Mouse (Mus musculus) embryonic facial prominence, embryonic 15.5 days (tissue): ENCODE results near the gene Gm18596. TPM values are rescaled to one million over a fixed set of nuclear protein-coding genes. Genes with fewer than 3 reads are reported as not detected.
"Not testable (repeated sequence)": the region's sequence is repeated elsewhere in the genome, so short reads cannot be mapped to it uniquely, and the experiment has no call there.

Source experiments
- ATAC-seq: fragments of 200-750 bp; cut with Nextera tagmentation; 2 replicates; pipeline ENCODE4 v1.8.0; 2017; ENCODE audit warnings: low read depth, moderate TSS enrichment; ENCODE audit not compliant: insufficient number of reproducible peaks, low FRiP score, low TSS enrichment
- H3K27ac ChIP-seq: fragments of 300-500 bp; sonication (generic); replicated peaks from 2 replicates; pipeline ENCODE4 v1.5.1; 2015; ENCODE audit warnings: mild to moderate bottlenecking, inconsistent platforms
- H3K27me3 ChIP-seq: fragments of 300-500 bp; sonication (generic); 2 replicates; pipeline ENCODE4 v1.6.1; 2015; ENCODE audit warnings: inconsistent platforms
- H3K36me3 ChIP-seq: fragments of 300-500 bp; sonication (generic); 2 replicates; pipeline ENCODE4 v1.6.1; 2015; ENCODE audit warnings: mild to moderate bottlenecking, inconsistent platforms
- H3K4me1 ChIP-seq: fragments of 300-500 bp; sonication (generic); 2 replicates; pipeline ENCODE4 v1.6.1; 2015; ENCODE audit warnings: inconsistent platforms
- H3K4me2 ChIP-seq: fragments of 300-500 bp; sonication (generic); replicated peaks from 2 replicates; pipeline ENCODE4 v1.6.1; 2015; ENCODE audit warnings: mild to moderate bottlenecking, inconsistent platforms
- H3K4me3 ChIP-seq: fragments of 300-500 bp; sonication (generic); replicated peaks from 2 replicates; pipeline ENCODE4 v1.5.1; 2015; ENCODE audit warnings: mild to moderate bottlenecking, inconsistent platforms
- H3K9ac ChIP-seq: fragments of 300-500 bp; sonication (generic); 2 replicates; pipeline ENCODE4 v1.6.1; 2015; ENCODE audit warnings: inconsistent platforms
- H3K9me3 ChIP-seq: fragments of 300-500 bp; sonication (generic); replicated peaks from 2 replicates; pipeline ENCODE4 v1.6.1; 2016; ENCODE audit warnings: inconsistent platforms
- WGBS: fragments of 180-500 bp; shearing (Covaris S2); methylation state at CpG from one replicate; pipeline ENCODE4 v1.1.7; 2015; 5-methylcytosine and 5-hydroxymethylcytosine counted together
- polyA plus RNA-seq: library from polyadenylated mRNA; unstranded; fragments of >200 nt; fragmentation: Nextera tagmentation; extraction: Ambion mirVana; gene quantifications from 2 replicates; pipeline ENCODE4 v1.2.1, GENCODE M21; 2015

The Gm18596 gene
- polyA plus RNA-seq, 1 experiment from 2014 or later = 1.5 TPM

- 47% methylated on average over 1 of the region's 1 CpGs for WGBS
- H3K4me2 ChIP-seq, H3K36me3 ChIP-seq, H3K27ac ChIP-seq, H3K9me3 ChIP-seq, H3K9ac ChIP-seq, ATAC-seq, H3K27me3 ChIP-seq, H3K4me3 ChIP-seq, H3K4me1 ChIP-seq: not testable (repeated sequence)
These were observed 8.8 kb upstream of the Gm18596 start, which contains the start of gene Gm9736 for GRCm38 (mm10) chr10:77751254-77751653. Gene Gm9736 (minus strand): TSS chr10:77751354.

DNA sequence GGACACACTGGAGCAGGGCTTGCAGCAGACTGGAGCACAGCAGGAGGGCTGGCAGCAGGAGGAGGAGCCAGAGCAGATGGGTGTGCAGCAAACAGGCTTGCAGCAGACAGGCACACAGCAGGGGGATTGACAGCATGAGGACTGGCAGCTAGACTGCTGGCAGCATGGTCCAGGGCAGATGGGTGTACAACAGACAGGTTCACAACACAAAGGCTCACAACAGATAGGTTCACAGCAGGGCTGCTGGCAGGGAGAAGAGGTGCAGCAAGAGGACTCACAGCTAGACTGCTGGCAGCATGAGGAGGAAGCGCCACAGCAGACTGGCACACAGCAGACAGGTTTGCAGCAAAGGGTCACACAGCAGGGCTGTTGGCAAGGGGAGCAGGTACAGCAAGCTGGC lies 8.2 kb upstream of the Gm18596 start:
- ATAC-seq, H3K4me2 ChIP-seq, H3K9ac ChIP-seq, H3K27me3 ChIP-seq, H3K27ac ChIP-seq, H3K4me1 ChIP-seq, H3K4me3 ChIP-seq, H3K36me3 ChIP-seq, H3K9me3 ChIP-seq: not testable (repeated sequence)
- WGBS = 78% methylated on average over 1 of the region's 1 CpGs

DNA sequence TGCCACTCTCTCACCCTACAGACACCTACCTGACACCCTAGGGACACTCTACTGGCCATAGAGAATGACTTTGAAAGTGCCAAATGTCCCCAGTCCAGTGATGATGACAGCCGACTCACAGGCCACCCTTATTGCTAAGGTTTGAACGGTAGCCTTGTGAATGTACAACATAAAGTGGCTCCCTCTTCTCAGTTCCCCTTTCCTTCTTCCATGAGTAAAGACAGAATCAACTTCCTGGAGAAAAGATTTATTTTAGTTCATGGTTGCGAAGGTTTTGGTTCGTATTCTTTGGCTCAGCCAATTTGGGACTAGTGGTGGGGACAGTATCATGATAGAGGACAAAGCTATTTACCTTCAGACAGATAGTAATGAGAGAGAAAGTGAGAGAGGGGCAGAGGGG lies 3.5 kb downstream of the Gm18596 start:
- 0 out of 2 replicates have a peak, but pooled peaks cover 4% of the 10 kb centered on the region for H3K4me1 ChIP-seq
- H3K27ac ChIP-seq = no peak overlapping the region
- no peaks in the 10 kb centered on the region for H3K27me3 ChIP-seq
- no peak overlapping the region for H3K4me3 ChIP-seq
- 88% methylated on average over 4 of the region's 4 CpGs for WGBS
- ATAC-seq = no peak
- H3K9ac ChIP-seq = no peak overlapping the region
- no peak overlapping the region for H3K4me2 ChIP-seq
- no peaks in the 10 kb centered on the region for H3K9me3 ChIP-seq
- no peaks in the 10 kb centered on the region for H3K36me3 ChIP-seq

DNA sequence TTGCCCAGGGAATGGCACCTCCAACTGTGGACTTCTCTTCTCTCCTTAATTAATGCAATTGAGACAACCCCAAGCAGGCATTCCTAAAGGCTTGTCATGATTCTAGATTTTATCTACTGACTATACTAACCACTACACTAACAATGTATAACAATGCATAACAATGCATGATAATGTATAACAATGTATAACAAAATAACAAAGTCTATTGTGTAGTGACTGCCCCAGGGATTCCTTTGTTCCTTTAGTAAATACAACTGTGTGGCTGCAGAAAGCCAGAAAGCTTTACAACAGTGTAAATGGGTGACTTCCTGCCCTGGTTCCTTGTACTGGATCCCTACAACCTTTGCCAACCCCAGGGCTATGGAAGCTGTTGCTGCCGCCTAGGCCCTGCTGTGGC lies 6.5 kb downstream of the Gm18596 start:
- H3K9me3 ChIP-seq = no peaks in the 10 kb centered on the region
- no peak overlapping the region for H3K4me3 ChIP-seq
- no peak overlapping the region for H3K4me2 ChIP-seq
- no peaks in the 10 kb centered on the region for H3K4me1 ChIP-seq
- 68% methylated on average over 1 of the region's 1 CpGs for WGBS
- ATAC-seq = no peak
- no peak overlapping the region for H3K27ac ChIP-seq
- no peak overlapping the region for H3K9ac ChIP-seq
- H3K36me3 ChIP-seq = no peaks in the 10 kb centered on the region
- H3K27me3 ChIP-seq = no peaks in the 10 kb centered on the region

- H3K27me3 ChIP-seq = no peaks in the 10 kb centered on the region
- H3K4me2 ChIP-seq = no peak overlapping the region
- H3K9ac ChIP-seq = no peak overlapping the region
- no peaks in the 10 kb centered on the region for H3K4me1 ChIP-seq
- no peak overlapping the region for H3K27ac ChIP-seq
- no peaks in the 10 kb centered on the region for H3K9me3 ChIP-seq
- no peak overlapping the region for H3K4me3 ChIP-seq
- no peaks in the 10 kb centered on the region for H3K36me3 ChIP-seq
- ATAC-seq = no peak
- WGBS = 43% methylated on average over 4 of the region's 4 CpGs
These were observed 13.2 kb downstream of the Gm18596 start for GRCm38 (mm10) chr10:77729241-77729640.

DNA sequence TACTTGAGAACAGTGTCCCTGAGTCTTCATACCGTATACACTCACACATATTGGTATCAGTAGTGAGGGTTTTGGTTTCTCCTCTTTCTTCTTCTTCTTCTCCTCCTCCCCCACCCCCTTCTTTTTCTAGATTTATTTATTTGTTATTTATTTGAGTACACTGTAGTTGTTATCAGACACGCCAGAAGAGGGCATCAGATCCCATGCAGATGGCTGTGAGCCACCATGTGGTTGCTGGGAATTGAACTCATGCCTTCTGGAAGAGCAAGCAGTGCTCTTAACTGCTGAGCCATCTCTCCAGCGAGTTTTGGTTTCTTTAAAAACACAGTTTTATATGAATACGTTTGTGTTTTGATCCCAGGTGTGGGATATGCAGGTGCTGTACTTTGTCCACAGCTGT lies 14.2 kb downstream of the Gm18596 start:
- Histone ChIP-seq H3K9ac (no peak overlapping the region), H3K4me1 (no peaks in the 10 kb centered on the region), H3K4me2 (no peak overlapping the region), H3K4me3 (no peak overlapping the region), H3K27me3 (no peaks in the 10 kb centered on the region), H3K36me3 (no peaks in the 10 kb centered on the region), H3K27ac (no peak overlapping the region), H3K9me3 (no peaks in the 10 kb centered on the region)
- no peak for ATAC-seq
- 56% methylated on average over 4 of the region's 4 CpGs for WGBS

GRCm38 (mm10) chr10:77726186-77726585 lies 16.3 kb downstream of the Gm18596 start, which contains the start of gene Gm10100:
Gene Gm10100 (plus strand): TSS chr10:77726486.
- no peak for ATAC-seq
- 26% methylated on average over 3 of the region's 3 CpGs for WGBS

DNA sequence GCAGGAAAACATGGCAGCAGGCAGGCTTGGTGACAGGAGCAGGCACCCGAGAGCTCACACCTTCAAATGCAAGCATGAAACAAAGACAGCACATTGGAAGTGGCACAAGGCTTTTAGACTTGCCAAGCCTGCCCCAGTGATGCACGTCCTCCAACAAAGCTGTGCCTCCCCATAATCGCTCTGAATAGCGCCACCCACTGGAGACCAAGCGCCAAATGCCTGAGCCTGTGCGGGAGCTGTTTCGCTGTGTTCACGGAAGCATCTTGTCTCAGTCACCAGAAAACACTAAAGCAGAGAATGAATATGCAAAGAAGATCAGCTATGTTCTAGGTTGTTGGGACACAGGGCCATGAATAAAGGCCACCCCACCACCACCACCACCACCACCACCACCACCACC lies 17.6 kb downstream of the Gm18596 start:
- no peak for ATAC-seq
- Histone ChIP-seq H3K27me3 (no peaks in the 10 kb centered on the region), H3K4me3 (no peak overlapping the region), H3K4me2 (no peak overlapping the region), H3K4me1 (no peaks in the 10 kb centered on the region), H3K9ac (no peak overlapping the region), H3K9me3 (no peaks in the 10 kb centered on the region), H3K27ac (no peak overlapping the region), H3K36me3 (no peaks in the 10 kb centered on the region)
- 78% methylated on average over 8 of the region's 8 CpGs for whole genome bisulfite sequencing

More at GRCm38 (mm10) chr10:77726186-77726585, 16.3 kb downstream of the Gm18596 start, which contains the start of gene Gm10100:
- no peaks in the 10 kb centered on the region for H3K9me3 ChIP-seq
- no peak within 1 kb of the TSS for H3K9ac ChIP-seq
- H3K27ac ChIP-seq = no peak within 1 kb of the TSS
- no peaks in the 10 kb centered on the region for H3K27me3 ChIP-seq
- no peak within 1 kb of the TSS for H3K4me2 ChIP-seq
- H3K4me3 ChIP-seq = no peak within 1 kb of the TSS
- H3K4me1 ChIP-seq = no peaks in the 10 kb centered on the region
- no peaks in the 10 kb centered on the region for H3K36me3 ChIP-seq

DNA sequence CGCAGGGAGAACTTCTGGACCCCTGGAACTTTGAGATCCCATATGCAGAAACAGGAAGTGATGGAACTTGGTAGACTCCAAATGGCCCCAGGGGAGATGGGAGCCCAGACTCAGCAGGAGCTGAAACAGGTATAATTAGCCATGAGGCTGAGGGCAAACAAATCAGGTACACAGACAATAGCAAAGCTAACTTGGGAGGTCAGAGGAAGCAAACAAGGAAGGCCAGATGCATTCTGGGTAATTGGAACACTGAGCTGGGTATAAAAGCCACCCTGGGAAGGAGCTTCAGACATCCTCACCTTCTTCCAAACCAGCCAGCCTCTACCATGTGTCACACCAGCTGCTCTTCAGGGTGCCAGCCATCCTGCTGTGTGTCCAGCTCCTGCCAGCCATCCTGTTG lies 22.1 kb downstream of the Gm18596 start, which contains the start of gene Krtap12-1:
Krtap12-1 (plus strand) TSS at position 301 of the 400 bp plus-strand sequence.
- H3K36me3 ChIP-seq, H3K4me3 ChIP-seq, H3K9ac ChIP-seq, ATAC-seq, H3K27ac ChIP-seq, H3K9me3 ChIP-seq, H3K4me1 ChIP-seq, H3K4me2 ChIP-seq, H3K27me3 ChIP-seq: not testable (repeated sequence)
- WGBS = 88% methylated on average over 1 of the region's 1 CpGs

DNA sequence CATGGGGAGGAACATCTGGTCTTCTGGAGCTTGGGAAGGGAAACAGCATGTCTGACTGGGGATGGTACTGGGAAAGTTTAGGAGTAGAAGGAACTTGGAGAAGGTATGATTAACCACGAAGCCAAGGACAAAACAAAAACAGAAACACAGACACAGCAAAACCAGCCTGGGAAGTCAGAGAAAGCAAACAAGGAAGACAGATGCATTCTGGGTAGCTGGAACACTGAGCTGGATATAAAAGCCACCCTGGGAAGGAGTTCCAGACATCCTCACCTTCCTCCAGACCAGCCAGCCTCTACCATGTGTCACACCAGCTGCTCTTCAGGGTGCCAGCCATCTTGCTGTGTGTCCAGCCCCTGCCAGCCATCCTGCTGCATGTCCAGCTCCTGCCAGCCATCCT lies 26.9 kb downstream of the Gm18596 start, which contains the start of gene Gm10142:
Gm10142 (plus strand) TSS at position 301 of the 400 bp plus-strand sequence.
- Histone ChIP-seq H3K4me1 (no peaks in the 10 kb centered on the region), H3K4me3 (no peak within 1 kb of the TSS), H3K9ac (no peak within 1 kb of the TSS), H3K27ac (no peak within 1 kb of the TSS), H3K27me3 (no peaks in the 10 kb centered on the region), H3K9me3 (no peaks in the 10 kb centered on the region), H3K4me2 (no peak within 1 kb of the TSS), H3K36me3 (no peaks in the 10 kb centered on the region)
- no peak for ATAC-seq
- 90% methylated on average over 1 of the region's 1 CpGs for WGBS

DNA sequence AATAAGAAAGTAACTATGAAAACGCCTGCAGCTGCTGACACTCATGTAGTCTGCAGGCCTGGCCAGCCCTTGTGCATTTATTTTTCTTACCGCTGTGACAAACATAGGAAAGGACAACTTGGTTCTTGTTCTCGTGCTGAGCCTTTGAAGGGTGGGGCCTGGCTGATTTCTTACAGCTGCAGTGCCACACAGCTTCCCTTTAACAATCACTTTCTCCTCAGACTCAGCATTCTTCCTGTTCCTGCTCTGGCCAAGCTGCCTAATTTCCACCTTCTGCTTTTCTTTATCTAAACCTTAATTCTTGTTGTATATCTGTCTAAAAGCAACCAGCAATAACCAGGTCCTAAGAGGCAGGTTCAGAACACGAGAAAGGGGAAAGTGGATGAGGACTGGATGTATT lies 28.7 kb downstream of the Gm18596 start:
- H3K27ac ChIP-seq = no peak overlapping the region
- H3K4me2 ChIP-seq = no peak overlapping the region
- no peaks in the 10 kb centered on the region for H3K36me3 ChIP-seq
- no peaks in the 10 kb centered on the region for H3K27me3 ChIP-seq
- no peak overlapping the region for H3K4me3 ChIP-seq
- no peak for ATAC-seq
- H3K9ac ChIP-seq = no peak overlapping the region
- WGBS = 39% methylated on average over 4 of the region's 4 CpGs
- H3K4me1 ChIP-seq = no peaks in the 10 kb centered on the region
- no peaks in the 10 kb centered on the region for H3K9me3 ChIP-seq

- not testable (repeated sequence) for H3K4me2 ChIP-seq, H3K27me3 ChIP-seq, H3K9ac ChIP-seq, H3K9me3 ChIP-seq, ATAC-seq, H3K4me3 ChIP-seq, H3K4me1 ChIP-seq, H3K36me3 ChIP-seq, H3K27ac ChIP-seq
These were observed 31.3 kb downstream of the Gm18596 start, which contains the start of gene Gm10024 for GRCm38 (mm10) chr10:77711157-77711556. Gene Gm10024 (plus strand): TSS chr10:77711457.
